Mouse (Mus musculus) right cerebral cortex, postnatal 14 days (tissue): ENCODE results near the gene Stard3nl.
"Not testable (repeated sequence)": the region's sequence is repeated elsewhere in the genome, so short reads cannot be mapped to it uniquely, and the experiment has no call there.

Source experiments
- DNase-seq: peaks from one replicate; pipeline ENCODE4 v3.0.0; 2022

The Stard3nl gene

DNA sequence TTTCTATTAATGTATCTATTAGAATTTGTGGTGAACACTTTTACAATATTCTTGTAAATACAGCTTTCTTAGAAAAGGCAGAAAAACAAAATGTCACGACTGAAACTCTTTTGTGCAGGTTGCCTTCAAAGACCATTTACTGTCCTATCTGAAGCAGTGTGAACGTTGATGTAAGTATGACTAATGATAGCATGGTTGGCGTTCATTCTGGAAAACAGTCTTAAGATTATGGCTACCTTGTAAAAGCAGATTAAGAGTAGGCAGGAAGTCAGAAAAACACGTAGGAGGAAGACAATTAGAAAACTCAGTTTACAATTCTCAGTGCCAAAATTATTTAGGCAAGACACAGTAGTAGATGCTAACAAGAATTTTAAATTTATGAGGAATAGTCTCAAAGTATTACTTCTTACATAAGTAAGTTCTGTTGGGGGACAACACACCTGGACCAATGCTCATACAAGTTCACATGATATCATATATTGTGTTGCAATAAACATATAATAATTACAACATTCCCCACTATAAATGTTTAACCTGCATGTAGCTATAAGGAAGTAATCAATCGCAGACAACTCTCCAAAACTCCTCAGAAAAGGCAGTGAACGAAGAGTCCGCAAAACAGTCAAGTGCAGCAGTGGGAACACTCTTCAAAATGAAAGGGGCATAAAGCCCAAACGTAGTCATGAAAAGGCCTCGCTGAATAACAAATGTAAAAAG lies 14.3 kb downstream of the Stard3nl start:
- no peak for DNase-seq

DNA sequence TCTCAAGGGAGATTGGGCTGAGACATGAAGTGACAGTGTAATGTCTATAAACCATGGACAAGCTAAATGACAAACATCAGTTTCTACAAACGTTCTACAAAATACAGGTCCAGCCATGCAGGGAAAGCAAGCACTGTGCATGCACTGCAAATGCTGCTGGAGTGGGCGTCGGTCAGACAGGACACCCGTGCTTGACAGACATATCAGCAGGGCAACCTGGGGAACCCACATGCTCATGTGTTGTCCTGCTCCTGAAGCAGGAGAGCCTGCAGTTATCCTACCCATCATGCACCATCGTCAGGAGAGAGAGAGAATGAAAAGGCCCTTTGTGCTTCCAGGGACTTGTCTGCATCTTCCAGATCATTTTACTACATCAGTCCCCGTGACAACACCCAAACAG lies 16.3 kb downstream of the Stard3nl start:
- DNase-seq = no peak

DNA sequence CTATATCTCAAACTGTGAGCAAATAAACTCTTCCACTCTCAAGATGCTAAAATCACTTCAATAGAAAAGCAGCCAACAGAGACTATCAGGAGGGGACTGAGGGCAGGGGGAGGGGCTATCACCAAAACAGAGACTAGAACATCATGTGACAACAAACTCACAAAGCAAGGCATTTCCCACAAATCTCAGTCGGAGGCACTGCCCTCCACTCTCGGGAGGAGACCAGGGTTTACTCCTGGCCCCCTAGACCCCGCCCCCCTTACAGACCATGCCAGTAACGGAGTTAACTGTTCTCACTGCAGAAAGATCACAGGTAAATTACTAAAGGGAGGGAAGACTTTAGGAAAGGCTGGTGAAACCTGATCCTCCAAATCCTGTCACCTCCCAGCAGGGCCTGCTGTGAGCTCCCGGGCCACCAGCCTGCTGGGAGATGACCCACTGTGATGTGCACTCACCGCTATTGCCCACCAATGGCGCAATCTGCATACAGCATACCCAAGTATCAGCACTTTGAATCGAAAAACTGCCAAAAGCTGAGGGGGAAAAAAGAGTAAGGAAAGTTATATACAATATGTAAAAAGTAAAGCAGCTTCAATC lies 23.4 kb downstream of the Stard3nl start:
- DNase-seq = no peak

DNA sequence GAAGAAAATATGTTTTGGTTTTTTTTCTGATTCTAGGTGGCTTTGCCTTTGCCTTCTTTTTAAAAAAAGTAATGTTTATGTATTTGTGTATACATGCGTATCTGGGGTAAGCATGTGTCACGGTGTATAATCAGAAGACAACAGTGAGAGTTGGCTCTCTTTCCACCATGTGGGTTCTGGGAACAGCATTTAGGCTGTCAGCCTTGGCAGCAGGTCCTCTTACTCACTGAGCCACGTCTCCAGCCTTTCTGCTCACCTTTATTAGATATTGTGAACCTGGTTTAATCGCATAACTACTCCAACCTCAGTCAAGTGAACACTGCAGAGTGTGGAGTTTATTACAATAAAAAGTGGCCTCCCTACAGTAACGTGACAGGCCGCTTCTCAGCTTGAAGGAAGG lies 26.8 kb downstream of the Stard3nl start:
- no peak for DNase-seq

DNA sequence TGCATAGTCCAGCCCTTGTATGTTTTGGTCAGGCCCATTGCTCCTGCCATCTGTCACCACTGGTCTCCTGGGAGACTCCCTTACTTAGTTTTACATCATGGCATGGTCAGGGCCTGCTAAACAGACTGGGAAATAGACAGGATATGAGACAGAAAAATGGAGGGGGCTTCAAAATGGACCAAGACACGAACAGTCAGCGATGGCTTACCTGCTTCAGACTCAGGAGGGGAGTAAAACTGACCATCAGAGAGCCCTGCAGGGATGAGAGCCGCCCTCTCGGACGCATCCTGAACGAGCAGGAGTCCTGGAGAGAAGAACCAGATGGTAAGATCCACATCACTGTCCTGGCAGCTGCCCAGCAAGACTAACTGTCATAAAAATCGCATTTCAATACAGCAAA lies 28.1 kb downstream of the Stard3nl start:
- no peak for DNase-seq

DNA sequence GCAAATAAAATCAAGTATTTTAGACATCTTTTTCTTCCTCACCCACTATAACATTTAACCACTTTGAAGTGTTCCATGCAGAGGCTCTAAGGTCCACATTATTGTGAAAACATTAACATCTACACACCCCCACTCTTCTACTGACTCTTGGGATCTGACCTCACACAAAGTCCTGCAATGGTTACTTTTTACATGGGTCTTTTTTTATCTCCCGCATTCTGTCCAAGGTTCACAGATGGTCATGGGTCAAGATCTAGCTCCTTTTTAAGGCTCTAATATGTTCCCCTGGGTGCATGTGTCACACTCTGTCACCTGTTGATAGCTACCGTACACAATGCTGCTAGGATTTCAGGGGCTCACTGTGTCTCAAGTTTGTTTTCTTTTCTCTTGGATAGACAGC lies 28.7 kb downstream of the Stard3nl start:
- no peak for DNase-seq

DNA sequence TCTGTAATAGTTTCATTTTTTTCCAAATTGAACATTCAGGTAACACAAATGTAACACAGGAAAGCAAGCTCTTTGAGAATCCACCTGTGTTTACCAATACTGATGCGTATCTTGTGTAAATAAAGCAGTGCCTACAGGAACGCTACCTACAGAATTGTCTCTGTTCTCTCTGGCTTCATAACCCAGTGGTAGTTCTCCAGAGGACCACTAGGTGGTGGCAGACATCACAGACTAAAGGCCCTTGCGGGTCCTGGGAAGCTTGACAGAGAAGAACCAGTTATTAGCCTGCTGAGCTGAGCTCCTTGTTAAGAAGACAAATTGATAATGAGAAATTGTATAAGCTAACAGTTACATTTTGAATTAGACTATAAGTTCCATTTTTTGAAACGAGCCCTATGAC lies 30.0 kb downstream of the Stard3nl start:
- DNase-seq = peak; percentile 60

DNA sequence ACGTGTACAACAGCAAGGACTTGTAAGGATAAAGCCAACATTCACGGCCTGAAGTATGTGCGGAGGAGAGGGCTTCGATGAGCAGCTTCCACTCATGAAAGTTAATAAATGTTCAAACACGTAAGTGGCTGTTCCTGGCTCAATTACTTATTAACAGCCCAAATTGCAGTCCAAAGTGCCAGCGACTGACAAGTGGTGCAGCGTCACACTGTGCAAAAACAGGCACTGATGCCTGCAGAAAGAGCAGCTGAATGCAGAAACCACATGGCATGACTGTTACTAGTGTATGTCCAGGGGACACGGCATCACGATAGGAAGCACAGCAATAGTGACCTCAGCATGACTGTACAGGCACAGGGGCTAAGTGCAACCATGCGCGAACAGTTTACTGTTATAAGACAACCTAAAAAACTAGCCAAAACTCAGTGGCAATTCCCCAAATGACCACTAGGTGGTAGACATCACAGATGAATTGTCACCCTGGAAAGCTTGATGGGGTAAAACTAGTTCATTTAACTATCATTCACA lies 31.3 kb downstream of the Stard3nl start:
- DNase-seq = peak; percentile 50

DNA sequence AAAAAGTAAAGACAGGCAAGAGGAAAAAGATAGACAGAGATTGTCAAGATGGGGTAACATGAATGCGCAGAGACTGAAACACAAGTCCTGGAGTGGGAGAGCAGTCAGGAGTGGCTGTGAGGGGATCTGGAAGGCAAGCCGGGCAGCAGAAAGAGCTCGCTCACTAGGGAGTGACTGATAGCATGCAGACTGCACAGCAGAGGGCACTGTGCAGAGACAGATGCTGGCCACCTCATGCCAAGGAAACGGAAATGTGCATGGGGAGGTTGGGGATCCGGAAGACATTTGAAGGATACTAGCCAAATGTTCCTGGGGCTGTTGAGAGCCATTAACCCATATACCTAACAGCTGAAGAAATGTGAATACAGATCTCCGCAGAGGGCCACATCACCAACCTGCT lies 33.2 kb downstream of the Stard3nl start:
- DNase-seq = no peak

DNA sequence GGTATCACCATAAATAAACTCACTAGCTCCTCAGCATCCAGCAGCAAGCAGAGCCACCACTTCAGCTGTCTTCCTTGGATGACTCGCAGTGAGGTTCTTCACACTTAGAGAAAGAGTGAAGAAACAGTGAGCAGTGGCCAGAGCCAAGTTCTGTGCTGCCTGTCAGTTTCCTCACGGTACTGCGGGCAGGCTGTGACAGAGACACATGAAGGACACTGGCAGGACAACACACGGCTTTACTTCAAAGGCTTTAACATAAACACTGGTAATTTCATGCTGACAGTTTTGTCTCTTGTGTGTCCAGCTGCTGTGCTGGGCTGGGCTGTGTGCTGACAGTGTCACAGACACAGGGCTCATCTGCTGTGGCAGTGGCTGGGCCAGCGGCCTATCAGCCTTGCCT lies 37.6 kb downstream of the Stard3nl start:
- DNase-seq = no peak

DNA sequence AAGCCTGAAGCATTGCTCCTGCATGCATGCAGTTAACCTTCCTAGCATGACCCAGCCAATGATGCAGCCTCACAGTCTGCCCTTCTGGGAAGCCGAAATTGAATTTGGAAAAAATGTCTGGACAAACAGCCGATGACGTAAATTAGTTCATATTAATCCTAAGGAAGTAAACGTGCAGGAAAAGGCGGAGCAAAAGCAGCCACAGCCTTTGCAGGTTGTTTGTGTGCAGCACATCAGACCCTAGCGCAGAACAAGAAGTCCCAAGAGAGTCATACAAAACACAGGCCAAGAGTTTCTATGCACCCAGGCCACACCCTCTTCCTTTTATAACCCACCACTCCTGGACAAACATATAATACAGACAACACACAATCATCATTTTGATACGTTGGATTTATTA lies 38.3 kb downstream of the Stard3nl start:
- no peak for DNase-seq

DNA sequence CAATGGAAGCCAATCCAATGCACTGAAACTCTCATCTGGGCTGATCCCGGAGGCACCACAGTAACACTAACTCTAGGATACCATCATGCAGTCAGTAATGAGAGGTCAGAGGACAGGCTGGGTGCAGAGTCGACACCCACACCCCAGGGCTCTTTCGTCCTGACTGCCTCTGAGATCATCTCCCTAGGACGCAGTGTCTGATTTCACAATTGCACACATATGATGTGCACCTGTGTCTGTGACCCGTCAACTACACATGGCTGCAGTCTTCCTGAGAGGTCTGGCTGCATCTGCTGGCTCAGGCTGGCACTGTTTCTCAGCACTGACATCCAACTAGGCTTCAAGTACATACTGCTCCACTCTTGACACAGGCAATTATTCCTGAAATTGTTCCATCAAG lies 38.9 kb downstream of the Stard3nl start:
- no peak for DNase-seq

DNA sequence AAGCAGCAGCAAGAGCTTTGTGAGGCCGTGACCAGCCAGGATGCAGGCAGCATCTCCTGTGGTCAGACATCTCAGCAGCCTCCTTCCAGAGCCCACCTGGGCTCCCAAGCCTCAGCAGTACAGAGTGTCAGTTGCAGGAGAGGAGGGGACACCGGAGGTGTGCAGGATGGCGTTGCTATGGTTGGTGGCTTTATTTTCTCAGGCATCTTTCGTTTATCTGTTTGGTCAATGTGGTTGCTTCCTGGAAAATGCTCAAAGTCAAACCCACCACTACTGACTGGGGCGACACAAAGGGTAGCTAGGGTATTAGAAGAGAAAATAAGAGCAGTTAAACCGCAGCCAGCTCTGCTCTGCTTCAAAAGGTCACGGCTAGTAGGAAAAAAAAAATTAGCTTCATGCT lies 39.5 kb downstream of the Stard3nl start:
- no peak for DNase-seq

DNA sequence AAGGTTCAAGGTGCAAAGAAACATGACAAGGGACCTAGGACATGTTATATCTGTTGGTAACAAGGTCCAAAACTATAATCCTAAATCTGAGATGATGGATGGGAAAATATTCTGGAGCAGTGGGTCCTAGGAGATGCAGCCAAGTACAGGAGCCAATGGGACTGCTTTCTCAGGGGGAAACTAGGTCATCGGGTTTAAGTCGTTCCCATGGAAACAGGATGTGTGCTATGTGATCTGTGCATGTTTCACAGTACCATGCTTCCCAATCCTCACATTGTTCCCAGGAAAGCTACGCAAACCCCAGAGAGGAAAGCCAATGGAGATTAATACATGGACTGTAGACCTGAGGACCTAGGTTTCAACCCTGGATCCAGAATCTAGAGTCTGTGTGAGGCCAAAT lies 42.8 kb downstream of the Stard3nl start:
- DNase-seq = no peak

DNA sequence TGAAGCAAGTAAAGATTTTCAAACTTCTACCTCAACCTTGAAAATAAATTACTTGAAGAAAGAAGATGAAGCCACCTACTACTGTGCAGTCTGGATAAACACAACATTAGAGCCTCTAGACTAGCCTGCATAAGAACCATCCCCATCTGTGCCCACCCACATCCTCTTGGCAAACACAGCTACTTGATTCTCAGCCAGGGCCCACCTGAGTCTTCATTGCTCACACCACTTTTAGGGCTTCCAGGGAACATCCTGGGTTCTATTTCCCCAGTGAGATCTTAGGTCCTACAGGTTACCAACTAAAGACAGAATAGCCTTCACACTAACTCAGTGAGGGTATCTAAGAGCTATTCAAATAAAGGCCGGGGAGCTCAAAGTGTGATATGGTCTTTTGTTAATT lies 55.2 kb downstream of the Stard3nl start:
- not testable (repeated sequence) for DNase-seq

DNA sequence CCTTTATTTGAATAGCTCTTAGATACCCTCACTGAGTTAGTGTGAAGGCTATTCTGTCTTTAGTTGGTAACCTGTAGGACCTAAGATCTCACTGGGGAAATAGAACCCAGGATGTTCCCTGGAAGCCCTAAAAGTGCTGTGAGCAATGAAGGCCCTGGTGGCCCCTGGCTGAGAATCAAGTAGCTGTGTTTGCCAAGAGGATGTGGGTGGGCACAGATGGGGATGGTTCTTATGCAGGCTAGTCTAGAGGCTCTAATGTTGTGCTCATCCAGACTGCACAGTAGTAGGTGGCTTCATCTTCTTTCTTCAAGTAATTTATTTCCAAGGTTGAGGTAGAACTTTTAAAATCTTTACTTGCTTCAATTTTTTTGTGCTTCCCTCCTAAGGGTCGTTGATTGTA lies 59.3 kb downstream of the Stard3nl start:
- DNase-seq = not testable (repeated sequence)
